Mouse (Mus musculus): ENCODE measurements around the gene 4930453N24Rik. TPM values are rescaled to one million over a fixed set of nuclear protein-coding genes. Genes with fewer than 3 reads are reported as not detected.

4930453N24Rik gene
- polyA plus RNA-seq, 1 experiment: not detected

GRCm38 (mm10) chr16:64766696-64767300 lies 4.2 kb downstream of the 4930453N24Rik start:
- no peak overlapping the region for H3K27ac ChIP-seq (ENCODE audit: insufficient read depth, low read depth, low read length)
- no peak overlapping the region for H3K4me3 ChIP-seq (ENCODE audit: insufficient read depth, low read depth, low read length)
- TF ChIP-seq POLR2A (IDR thresholded peaks at IDR 0.05; ENCODE audit: insufficient read depth, low read depth, low read length): no peak
- no peak for TF ChIP-seq CTCF (IDR thresholded peaks at IDR 0.05; ENCODE audit: insufficient read depth, low read depth, low read length)
- 87% methylated on average over 8 of the region's 8 CpGs for WGBS
- H3K4me1 ChIP-seq (ENCODE audit: control insufficient read depth, insufficient read depth, low read length): peaks cover 3% of the 10 kb centered on the region; the same call in 1 of the 2 replicates

- H3K27ac ChIP-seq (ENCODE audit: insufficient read depth, low read depth, low read length): no peak overlapping the region
- no peak overlapping the region for H3K4me3 ChIP-seq (ENCODE audit: insufficient read depth, low read depth, low read length)
- TF ChIP-seq POLR2A (IDR thresholded peaks at IDR 0.05; ENCODE audit: insufficient read depth, low read depth, low read length): no peak
- no peak for TF ChIP-seq CTCF (IDR thresholded peaks at IDR 0.05; ENCODE audit: insufficient read depth, low read depth, low read length)
- H3K4me1 ChIP-seq (ENCODE audit: control insufficient read depth, insufficient read depth, low read length): no peaks in the 10 kb centered on the region
- 93% methylated on average over 1 of the region's 1 CpGs for WGBS
These were observed 11.7 kb downstream of the 4930453N24Rik start for GRCm38 (mm10) chr16:64759245-64759626.

- WGBS: 73% methylated on average over 6 of the region's 6 CpGs
- no peak overlapping the region for H3K4me3 ChIP-seq (ENCODE audit: insufficient read depth, low read depth, low read length)
These were observed 12.3 kb downstream of the 4930453N24Rik start for GRCm38 (mm10) chr16:64758561-64759244.

GRCm38 (mm10) chr16:64757666-64758400 lies 13.1 kb downstream of the 4930453N24Rik start:
- 94% methylated on average over 7 of the region's 7 CpGs for WGBS
- Histone ChIP-seq H3K4me3 (ENCODE audit: insufficient read depth, low read depth, low read length) (no peak overlapping the region), H3K27ac (ENCODE audit: insufficient read depth, low read depth, low read length) (no peak overlapping the region), H3K4me1 (ENCODE audit: control insufficient read depth, insufficient read depth, low read length) (no peaks in the 10 kb centered on the region)
- no peak for TF ChIP-seq POLR2A (IDR thresholded peaks at IDR 0.05; ENCODE audit: insufficient read depth, low read depth, low read length)
- no peak for TF ChIP-seq CTCF (IDR thresholded peaks at IDR 0.05; ENCODE audit: insufficient read depth, low read depth, low read length)

More at GRCm38 (mm10) chr16:64758561-64759244, 12.3 kb downstream of the 4930453N24Rik start:
- TF ChIP-seq POLR2A (IDR thresholded peaks at IDR 0.05; ENCODE audit: insufficient read depth, low read depth, low read length) (no peak), CTCF (IDR thresholded peaks at IDR 0.05; ENCODE audit: insufficient read depth, low read depth, low read length) (no peak)
- Histone ChIP-seq H3K27ac (ENCODE audit: insufficient read depth, low read depth, low read length) (no peak overlapping the region), H3K4me1 (ENCODE audit: control insufficient read depth, insufficient read depth, low read length) (no peaks in the 10 kb centered on the region)

GRCm38 (mm10) chr16:64756321-64756720 lies 14.6 kb downstream of the 4930453N24Rik start:
- Histone ChIP-seq H3K27ac (ENCODE audit: insufficient read depth, low read depth, low read length) (no peak overlapping the region), H3K4me1 (ENCODE audit: control insufficient read depth, insufficient read depth, low read length) (no peaks in the 10 kb centered on the region), H3K4me3 (ENCODE audit: insufficient read depth, low read depth, low read length) (no peak overlapping the region)
- WGBS: 69% methylated on average over 6 of the region's 6 CpGs
- TF ChIP-seq POLR2A (IDR thresholded peaks at IDR 0.05; ENCODE audit: insufficient read depth, low read depth, low read length): no peak
- TF ChIP-seq CTCF (IDR thresholded peaks at IDR 0.05; ENCODE audit: insufficient read depth, low read depth, low read length): no peak

GRCm38 (mm10) chr16:64754743-64755139 lies 16.2 kb downstream of the 4930453N24Rik start:
- no peak for TF ChIP-seq CTCF (IDR thresholded peaks at IDR 0.05; ENCODE audit: insufficient read depth, low read depth, low read length)
- TF ChIP-seq POLR2A (IDR thresholded peaks at IDR 0.05; ENCODE audit: insufficient read depth, low read depth, low read length): no peak
- Histone ChIP-seq H3K4me3 (ENCODE audit: insufficient read depth, low read depth, low read length) (no peak overlapping the region), H3K27ac (ENCODE audit: insufficient read depth, low read depth, low read length) (no peak overlapping the region), H3K4me1 (ENCODE audit: control insufficient read depth, insufficient read depth, low read length) (no peaks in the 10 kb centered on the region)
- WGBS: 39% methylated on average over 3 of the region's 3 CpGs

- no peak overlapping the region for H3K27ac ChIP-seq (ENCODE audit: insufficient read depth, low read depth, low read length)
- TF ChIP-seq POLR2A (IDR thresholded peaks at IDR 0.05; ENCODE audit: insufficient read depth, low read depth, low read length) (no peak), CTCF (IDR thresholded peaks at IDR 0.05; ENCODE audit: insufficient read depth, low read depth, low read length) (no peak)
- H3K4me3 ChIP-seq (ENCODE audit: insufficient read depth, low read depth, low read length): no peak overlapping the region
These were observed 16.8 kb downstream of the 4930453N24Rik start for GRCm38 (mm10) chr16:64753990-64754742.

GRCm38 (mm10) chr16:64748237-64748636 lies 22.7 kb downstream of the 4930453N24Rik start:
- H3K27ac ChIP-seq (ENCODE audit: insufficient read depth, low read depth, low read length): no peak overlapping the region
- no peaks in the 10 kb centered on the region for H3K4me1 ChIP-seq (ENCODE audit: control insufficient read depth, insufficient read depth, low read length)
- TF ChIP-seq POLR2A (IDR thresholded peaks at IDR 0.05; ENCODE audit: insufficient read depth, low read depth, low read length): no peak
- TF ChIP-seq CTCF (IDR thresholded peaks at IDR 0.05; ENCODE audit: insufficient read depth, low read depth, low read length): peak; percentile 78
- H3K4me3 ChIP-seq (ENCODE audit: insufficient read depth, low read depth, low read length): no peak overlapping the region
- WGBS: 8% methylated on average over 10 of the region's 10 CpGs

More at GRCm38 (mm10) chr16:64753990-64754742, 16.8 kb downstream of the 4930453N24Rik start:
- WGBS: 82% methylated on average over 3 of the region's 3 CpGs
- H3K4me1 ChIP-seq (ENCODE audit: control insufficient read depth, insufficient read depth, low read length): no peaks in the 10 kb centered on the region

All from olfactory bulb, adult 2 months (tissue).